Mouse (Mus musculus) embryonic facial prominence, embryonic 12.5 days (tissue): ENCODE data around the gene Scn9a. TPM values are rescaled to one million over a fixed set of nuclear protein-coding genes. Genes with fewer than 3 reads are reported as not detected.

Experiments
- ATAC-seq: fragments of 200-750 bp; cut with Nextera tagmentation; 2 replicates; pipeline ENCODE4 v1.8.0; 2017; ENCODE audit not compliant: insufficient number of reproducible peaks, insufficient read depth, low FRiP score, low TSS enrichment
- H3K27ac ChIP-seq: fragments of 300-500 bp; sonication (generic); 2 replicates; pipeline ENCODE4 v1.5.1; 2016; ENCODE audit warnings: mild to moderate bottlenecking
- H3K27me3 ChIP-seq: fragments of 300-500 bp; sonication (generic); 2 replicates; pipeline ENCODE4 v1.6.1; 2016; ENCODE audit warnings: mild to moderate bottlenecking, moderate library complexity
- H3K36me3 ChIP-seq: fragments of 300-500 bp; sonication (generic); 2 replicates; pipeline ENCODE4 v1.6.1; 2016; ENCODE audit warnings: mild to moderate bottlenecking
- H3K4me1 ChIP-seq: fragments of 300-500 bp; sonication (generic); 2 replicates; pipeline ENCODE4 v1.6.1; 2016
- H3K4me2 ChIP-seq: fragments of 300-500 bp; sonication (generic); replicated peaks from 2 replicates; pipeline ENCODE4 v1.6.1; 2016; ENCODE audit warnings: mild to moderate bottlenecking, moderate library complexity
- H3K4me3 ChIP-seq: fragments of 300-500 bp; sonication (generic); 2 replicates; pipeline ENCODE4 v1.5.1; 2016; ENCODE audit warnings: mild to moderate bottlenecking
- H3K9ac ChIP-seq: fragments of 300-500 bp; sonication (generic); 2 replicates; pipeline ENCODE4 v1.6.1; 2016; ENCODE audit warnings: mild to moderate bottlenecking, moderate library complexity
- H3K9me3 ChIP-seq: fragments of 300-500 bp; sonication (generic); 2 replicates; pipeline ENCODE4 v1.6.1; 2016; ENCODE audit warnings: mild to moderate bottlenecking, moderate library complexity
- WGBS: fragments of 180-500 bp; shearing (Covaris S2); methylation state at CpG from one replicate; pipeline ENCODE4 v1.1.7; 2016; 5-methylcytosine and 5-hydroxymethylcytosine counted together
- polyA plus RNA-seq: library from polyadenylated mRNA; unstranded; fragments of >200 nt; fragmentation: Nextera tagmentation; extraction: Ambion mirVana; gene quantifications from 2 replicates; pipeline ENCODE4 v1.2.1, GENCODE M21; 2016

Gene Scn9a
- polyA plus RNA-seq, 1 experiment from 2014 or later = 6.2 TPM

- no peak for ATAC-seq
- Histone ChIP-seq H3K4me3 (peak within 1 kb of the TSS; percentile 27), H3K9me3 (no peaks in the 10 kb centered on the region), H3K27ac (no peak within 1 kb of the TSS), H3K27me3 (0 out of 2 replicates have a peak, but pooled peaks cover 3% of the 10 kb centered on the region), H3K36me3 (no peaks in the 10 kb centered on the region), H3K4me1 (0 out of 2 replicates have a peak, but pooled peaks cover 2% of the 10 kb centered on the region), H3K4me2 (peak within 1 kb of the TSS; percentile 57), H3K9ac (no peak within 1 kb of the TSS)
- 14% methylated on average over 7 of the region's 7 CpGs for WGBS
These were observed 194.1 kb downstream of the Scn9a start, which contains the start of gene Scn1a for GRCm38 (mm10) chr2:66440711-66441110. Gene Scn1a, minus strand, starts transcription at chr2:66440840.

- WGBS = 7% methylated on average over 21 of the region's 21 CpGs
- 0 out of 2 replicates have a peak, but pooled peaks cover 3% of the 10 kb centered on the region for H3K27me3 ChIP-seq
- no peaks in the 10 kb centered on the region for H3K9me3 ChIP-seq
- H3K27ac ChIP-seq = no peak overlapping the region
- 0 out of 2 replicates have a peak, but pooled peaks have one; percentile 56 for ATAC-seq
- H3K4me1 ChIP-seq = 0 out of 2 replicates have a peak, but pooled peaks cover 2% of the 10 kb centered on the region
- H3K4me2 ChIP-seq = peak overlapping the region; percentile 57
- peak overlapping the region; percentile 27 for H3K4me3 ChIP-seq
- no peaks in the 10 kb centered on the region for H3K36me3 ChIP-seq
- no peak overlapping the region for H3K9ac ChIP-seq
These were observed 194.8 kb downstream of the Scn9a start for GRCm38 (mm10) chr2:66439764-66440471.

GRCm38 (mm10) chr2:66436286-66436685, 198.5 kb downstream of the Scn9a start:
- H3K4me3 ChIP-seq = no peak overlapping the region
- H3K4me2 ChIP-seq = no peak overlapping the region
- H3K27ac ChIP-seq = no peak overlapping the region
- 16% methylated on average over 3 of the region's 3 CpGs for WGBS
- no peak overlapping the region for H3K9ac ChIP-seq
- no peak for ATAC-seq
- 0 out of 2 replicates have a peak, but pooled peaks cover 2% of the 10 kb centered on the region for H3K4me1 ChIP-seq
- H3K36me3 ChIP-seq = no peaks in the 10 kb centered on the region
- H3K27me3 ChIP-seq = 0 out of 2 replicates have a peak, but pooled peaks cover 3% of the 10 kb centered on the region
- H3K9me3 ChIP-seq = no peaks in the 10 kb centered on the region

Other genes starting within 250 kb of the Scn9a start
- 1.4 and 2.1 TPM in 2 replicates for gene Scn1a, start 194.1 kb downstream of the Scn9a start, polyA plus RNA-seq
- 0.78 and 0.84 TPM in 2 replicates for gene Scn7a, start 150.0 kb upstream of the Scn9a start, polyA plus RNA-seq